Mouse (Mus musculus): ENCODE data around the gene C8b.

C8b gene

DNA sequence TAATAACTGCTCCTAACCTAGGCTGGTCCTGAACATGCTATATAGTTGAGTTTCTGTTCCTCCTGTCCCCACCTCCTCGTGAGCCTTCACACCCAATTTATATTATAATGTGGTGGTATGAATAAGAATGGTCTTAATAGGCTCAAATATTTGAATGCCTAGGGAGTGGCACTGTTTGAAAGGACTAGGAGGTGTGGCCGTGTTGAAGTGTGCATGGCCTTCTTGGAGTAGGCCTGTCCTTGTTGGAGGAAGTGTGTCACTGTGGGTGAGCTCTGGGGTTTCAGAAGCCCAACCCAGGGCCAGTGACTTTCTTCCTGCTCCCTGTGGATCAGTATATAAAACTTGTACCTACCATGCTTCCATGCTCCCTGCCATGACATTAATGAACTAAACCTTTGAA lies 47.5 kb downstream of the C8b start:
- no peak for DNase-seq

DNA sequence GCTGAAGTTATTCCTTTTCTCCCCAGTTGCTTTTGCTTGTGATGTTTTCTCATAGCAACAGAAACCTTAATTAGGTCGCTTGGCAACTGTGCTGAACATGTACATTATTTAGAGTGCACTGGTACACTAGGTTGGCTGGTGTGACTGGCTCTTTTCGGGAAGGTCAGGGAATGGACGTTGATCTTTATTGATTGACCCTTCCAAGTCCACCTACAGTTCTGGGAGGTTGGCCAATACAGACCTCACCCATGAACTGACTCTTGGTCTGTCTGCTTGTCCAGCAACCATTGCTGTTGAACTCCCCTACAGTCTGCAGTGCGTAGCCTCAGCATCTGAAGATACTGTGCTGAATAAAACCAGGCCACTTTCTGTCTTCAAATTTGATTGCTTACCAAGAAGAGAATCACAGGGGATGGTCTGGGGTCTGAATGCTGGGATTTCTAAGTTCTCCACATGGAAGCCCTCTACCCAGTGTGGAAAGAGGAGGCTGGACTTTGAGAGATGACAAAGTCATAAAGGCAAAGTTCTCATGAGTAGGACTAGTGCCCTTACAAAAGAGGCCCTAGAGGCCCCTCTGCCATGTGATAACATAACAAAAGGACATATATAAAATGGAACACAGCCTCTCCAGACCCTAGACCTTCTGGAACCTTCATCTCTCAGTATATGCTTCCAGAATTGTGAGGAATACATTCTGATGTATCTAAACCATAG lies 50.6 kb downstream of the C8b start:
- DNase-seq: no peak

DNA sequence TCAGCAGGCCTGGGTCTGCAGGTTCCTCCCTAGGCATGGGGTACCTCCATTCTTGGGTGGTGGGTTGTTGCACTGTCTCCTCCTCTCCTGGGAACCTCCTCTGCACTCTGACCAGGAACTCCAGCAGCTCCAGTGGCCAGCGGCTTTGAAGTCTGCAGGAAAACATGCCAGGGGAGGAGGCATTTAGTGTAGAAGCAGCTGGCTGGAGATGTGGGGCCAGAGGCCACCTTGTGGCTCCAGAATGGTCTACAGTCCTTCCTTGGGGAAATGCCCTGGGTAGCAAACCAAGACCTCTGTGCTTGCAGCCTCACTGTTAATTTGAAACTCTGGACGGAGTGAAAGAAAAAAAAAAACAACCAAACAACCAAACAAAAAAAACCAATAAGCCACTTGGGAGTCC lies 51.4 kb downstream of the C8b start:
- no peak for DNase-seq

DNA sequence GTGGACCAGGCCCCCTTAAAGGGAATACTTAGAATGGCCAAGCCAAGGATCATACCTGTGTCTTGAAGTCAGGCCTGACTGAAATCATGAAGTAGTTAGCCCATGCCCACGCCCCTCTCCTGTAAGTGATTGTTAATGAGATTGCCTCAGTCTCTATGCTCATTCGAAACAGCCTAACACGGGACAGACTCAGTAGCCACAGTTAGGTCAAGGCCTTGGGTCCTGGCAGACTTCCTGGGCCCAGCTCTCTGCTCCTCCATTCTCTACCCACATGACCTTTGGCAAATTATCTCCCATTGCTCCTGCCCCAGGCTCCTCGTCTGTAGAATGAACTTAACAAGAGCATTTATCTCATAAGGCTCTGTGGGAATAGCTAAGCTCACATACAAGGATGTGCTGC lies 52.9 kb downstream of the C8b start:
- no peak for DNase-seq

DNA sequence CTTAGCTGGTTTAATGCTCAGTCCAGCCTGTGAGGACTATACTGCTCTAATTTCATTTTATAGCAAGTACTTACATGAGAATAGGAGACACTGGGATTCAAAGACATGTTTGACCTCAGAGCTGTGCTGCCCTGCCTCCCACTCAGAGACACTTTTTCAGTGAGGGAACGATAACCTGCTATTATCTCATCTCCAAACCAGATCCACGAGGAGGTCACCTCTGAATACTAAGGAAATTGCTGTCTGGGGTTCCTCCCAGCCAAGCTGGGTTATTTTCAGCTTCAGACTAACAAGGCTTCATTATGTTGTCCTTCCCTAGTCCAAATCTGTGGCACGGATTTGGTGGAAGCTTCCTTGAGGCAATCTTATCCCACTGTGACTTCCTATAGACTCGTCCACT lies 53.8 kb downstream of the C8b start:
- no peak for DNase-seq

DNA sequence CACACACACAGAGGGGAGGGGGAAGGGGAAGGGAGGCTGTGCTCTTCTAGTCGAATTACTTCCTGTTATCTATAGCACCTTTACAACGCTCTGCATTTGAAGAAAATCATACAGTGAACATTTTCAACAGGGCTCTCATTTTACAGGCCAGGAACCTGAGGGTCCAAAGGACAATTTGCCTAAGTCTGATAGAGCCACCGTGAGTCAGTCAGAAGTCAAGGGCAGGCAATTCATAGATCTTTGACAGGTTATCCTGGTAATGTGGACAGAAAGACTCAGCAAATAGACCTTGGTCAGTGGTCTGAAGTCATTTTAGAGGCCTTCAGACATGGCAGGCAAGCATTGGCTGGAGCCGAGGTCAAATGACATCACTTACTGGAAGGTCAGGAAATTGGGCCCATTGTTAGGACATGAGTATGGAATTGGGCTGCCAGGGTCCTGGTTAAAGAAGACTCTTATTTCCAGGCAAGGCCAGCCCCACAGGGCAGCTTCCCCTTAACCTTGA lies 57.5 kb downstream of the C8b start:
- no peak for DNase-seq

DNA sequence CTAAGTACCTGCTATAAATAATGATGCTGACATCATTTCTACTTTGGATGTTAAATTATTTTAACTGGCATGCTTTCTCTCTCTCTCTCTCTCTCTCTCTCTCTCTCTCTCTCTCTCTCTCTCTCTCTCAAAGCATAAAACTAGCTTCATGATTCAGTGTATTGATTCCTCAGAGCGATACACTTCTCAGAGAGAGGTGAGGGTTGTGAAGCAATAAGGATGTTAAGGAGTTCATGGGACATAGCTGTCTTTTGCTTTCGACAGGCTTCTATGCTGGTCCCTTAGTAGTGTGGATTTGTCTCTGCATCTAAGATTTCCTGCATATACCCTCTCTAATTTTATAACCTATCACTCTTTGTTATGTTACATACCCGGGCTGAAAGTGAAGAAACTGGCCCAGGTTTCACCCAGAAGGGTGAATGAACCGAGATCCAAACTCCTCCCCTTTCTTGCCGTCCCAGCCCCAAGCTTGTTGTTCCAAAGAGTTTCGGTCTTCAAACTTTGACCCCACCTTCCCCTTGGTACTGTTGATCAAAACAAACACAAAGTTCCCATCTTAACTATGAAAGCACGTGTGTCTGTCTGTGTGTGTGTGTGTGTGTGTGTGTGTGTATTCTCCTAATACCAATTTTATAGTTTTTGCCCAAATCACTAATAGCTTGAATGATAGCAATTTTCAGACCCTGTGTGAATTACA lies 58.4 kb downstream of the C8b start:
- no peak for DNase-seq

DNA sequence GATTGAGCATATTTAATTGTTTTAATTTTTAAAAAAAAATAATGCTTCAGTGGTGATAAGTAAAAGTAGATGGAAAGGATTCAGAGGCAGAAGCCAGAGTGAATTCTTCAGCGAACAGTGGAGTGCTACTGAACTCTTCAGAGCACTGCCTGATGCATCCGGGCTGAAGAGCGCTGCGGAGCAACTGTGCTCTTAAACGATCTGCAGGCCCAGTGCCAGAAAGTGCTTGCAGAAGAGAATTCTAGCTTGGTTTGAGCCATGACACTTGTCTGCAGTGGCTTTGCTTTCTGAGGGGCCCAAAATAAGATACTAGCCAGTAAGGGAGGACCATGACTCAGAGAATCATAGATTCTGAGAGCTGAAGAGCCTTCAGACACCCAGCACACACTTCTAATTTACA lies 62.8 kb downstream of the C8b start:
- no peak for DNase-seq

DNA sequence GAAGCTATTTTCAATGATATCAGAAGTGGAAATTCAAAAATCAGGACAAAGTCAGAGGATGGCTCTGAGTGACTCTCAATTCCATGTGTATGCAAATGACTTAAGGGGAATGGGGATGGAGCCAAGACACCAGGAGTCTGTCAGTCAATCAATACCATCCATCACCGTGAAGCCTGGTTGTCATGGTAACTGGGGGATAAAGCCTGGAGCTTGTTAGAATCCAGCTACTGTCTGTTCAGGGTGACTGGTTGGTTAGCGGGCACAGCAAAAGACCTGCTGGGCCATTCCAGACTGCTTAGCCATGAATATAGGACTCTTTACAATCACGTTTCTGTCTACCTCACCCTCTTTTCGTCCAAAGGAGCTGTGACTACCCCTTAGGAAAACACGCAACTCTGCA lies 69.0 kb downstream of the C8b start:
- no peak for DNase-seq

DNA sequence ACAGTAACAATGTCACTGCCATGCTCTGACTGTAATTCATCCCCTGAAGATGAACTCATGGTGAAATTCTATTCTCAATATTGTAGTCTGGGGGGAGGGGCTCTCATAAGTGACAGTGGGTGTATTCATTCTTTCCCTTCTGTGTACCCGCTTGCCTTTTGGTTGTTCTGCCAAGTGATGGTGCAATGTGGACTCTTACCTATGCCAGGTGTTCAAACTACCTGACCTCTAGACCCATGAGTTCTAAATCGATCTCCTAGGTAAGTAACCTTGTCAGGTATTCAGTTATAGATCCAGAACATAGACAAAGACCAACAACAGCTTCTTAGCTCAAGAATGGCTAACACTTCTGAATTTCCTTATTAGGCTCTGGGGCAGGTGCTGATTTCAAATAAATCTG lies 72.2 kb downstream of the C8b start:
- no peak for DNase-seq

DNA sequence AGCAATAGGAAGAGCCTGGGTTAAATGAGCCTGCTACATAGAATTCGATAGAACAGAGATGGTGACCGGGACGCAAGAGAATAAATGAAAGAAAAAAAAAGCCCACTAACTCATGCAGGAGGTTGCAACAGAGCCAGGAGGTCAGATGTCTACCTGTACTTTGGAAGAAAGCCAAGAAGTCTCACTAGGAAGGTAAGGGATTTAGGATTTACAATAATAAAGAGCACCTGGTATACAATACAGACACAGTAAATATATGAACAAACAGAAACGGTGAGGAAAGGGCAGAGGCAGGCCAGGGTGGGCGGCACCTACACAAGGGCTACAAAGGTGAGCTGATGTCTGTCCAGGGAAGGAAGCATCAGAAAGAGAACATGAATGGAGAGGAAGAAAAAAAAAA lies 76.1 kb downstream of the C8b start:
- DNase-seq: no peak

DNA sequence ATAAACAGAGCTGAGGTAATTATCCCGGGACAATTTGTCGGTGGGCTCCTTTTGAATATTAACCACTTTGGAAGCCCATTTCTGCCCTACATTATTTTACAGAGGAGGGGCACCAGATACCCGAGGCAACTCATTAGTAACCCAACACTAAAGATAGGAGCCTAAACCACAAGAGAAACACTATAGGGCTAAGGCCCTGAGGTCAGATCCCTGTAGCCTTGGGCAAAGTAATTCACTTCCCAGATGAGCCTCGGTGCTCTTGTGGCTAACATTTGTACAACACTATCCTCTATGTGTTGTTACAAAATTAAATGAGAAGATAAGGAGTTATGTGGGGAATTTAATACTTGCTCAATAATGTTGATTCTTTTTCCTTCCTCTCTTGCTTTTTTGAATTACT lies 77.4 kb downstream of the C8b start:
- DNase-seq: no peak

Measured in cerebellum, adult 8-10 months (tissue).